Mouse (Mus musculus) liver, embryonic 15.5 days (tissue): ENCODE results near the gene Psmd5. TPM values are rescaled to one million over a fixed set of nuclear protein-coding genes. Genes with fewer than 3 reads are reported as not detected.
"Not testable (repeated sequence)": the region's sequence is repeated elsewhere in the genome, so short reads cannot be mapped to it uniquely, and the experiment has no call there.

Source experiments
- ATAC-seq: fragments of 200-750 bp; cut with Nextera tagmentation; 2 replicates; pipeline ENCODE4 v1.8.0; 2017; ENCODE audit warnings: moderate number of reproducible peaks, mild to moderate bottlenecking, moderate library complexity; ENCODE audit not compliant: insufficient read depth
- H3K27ac ChIP-seq: fragments of 300-500 bp; sonication (generic); replicated peaks from 2 replicates; pipeline ENCODE4 v1.5.1; 2015; ENCODE audit warnings: mild to moderate bottlenecking, inconsistent platforms
- H3K27me3 ChIP-seq: fragments of 300-500 bp; sonication (generic); 2 replicates; pipeline ENCODE4 v1.6.1; 2015; ENCODE audit warnings: mild to moderate bottlenecking, inconsistent platforms
- H3K36me3 ChIP-seq: fragments of 300-500 bp; sonication (generic); replicated peaks from 2 replicates; pipeline ENCODE4 v1.6.1; 2015; ENCODE audit warnings: moderate library complexity, mild to moderate bottlenecking, inconsistent platforms
- H3K4me1 ChIP-seq: fragments of 300-500 bp; sonication (generic); replicated peaks from 2 replicates; pipeline ENCODE4 v1.6.1; 2015; ENCODE audit warnings: inconsistent platforms
- H3K4me2 ChIP-seq: fragments of 300-500 bp; sonication (generic); 2 replicates; pipeline ENCODE4 v1.6.1; 2015; ENCODE audit warnings: moderate library complexity, mild to moderate bottlenecking, inconsistent platforms
- H3K4me3 ChIP-seq: fragments of 300-500 bp; sonication (generic); replicated peaks from 2 replicates; pipeline ENCODE4 v1.5.1; 2015; ENCODE audit warnings: mild to moderate bottlenecking, inconsistent platforms
- H3K9ac ChIP-seq: fragments of 300-500 bp; sonication (generic); 2 replicates; pipeline ENCODE4 v1.6.1; 2015; ENCODE audit warnings: moderate library complexity, mild to moderate bottlenecking, inconsistent platforms
- H3K9me3 ChIP-seq: fragments of 300-500 bp; sonication (generic); replicated peaks from 2 replicates; pipeline ENCODE4 v1.6.1; 2016; ENCODE audit warnings: inconsistent platforms
- WGBS: fragments of 180-500 bp; shearing (Covaris S2); methylation state at CpG from one replicate; pipeline ENCODE4 v1.1.7; 2015; ENCODE audit warnings: mixed read lengths; ENCODE audit not compliant: insufficient replicate concordance; 5-methylcytosine and 5-hydroxymethylcytosine counted together
- polyA plus RNA-seq: library from polyadenylated mRNA; unstranded; fragments of >200 nt; fragmentation: Nextera tagmentation; extraction: Ambion mirVana; gene quantifications from 2 replicates; pipeline ENCODE4 v1.2.1, GENCODE M21; 2015

Psmd5 gene
- polyA plus RNA-seq, 1 experiment from 2014 or later, result 71.5 TPM

GRCm38 (mm10) chr2:34827591-34827990 is 47.2 kb downstream of the Psmd5 start:
- H3K9ac ChIP-seq, result no peak overlapping the region
- ATAC-seq, result no peak
- H3K4me2 ChIP-seq, result peak overlapping the region; percentile 23; the same call in 1 of the 2 replicates

GRCm38 (mm10) chr2:34826460-34827231 is 48.1 kb downstream of the Psmd5 start:
- Histone ChIP-seq H3K27me3 (no peaks in the 10 kb centered on the region; the same call in 1 of the 2 replicates), H3K27ac (peak overlapping the region; percentile 94), H3K4me2 (peak overlapping the region; percentile 88), H3K4me1 (peaks cover 50% of the 10 kb centered on the region), H3K9me3 (no peaks in the 10 kb centered on the region), H3K9ac (peak overlapping the region; percentile 96), H3K36me3 (peaks cover 16% of the 10 kb centered on the region), H3K4me3 (peak overlapping the region; percentile 95)
- no peak for ATAC-seq
- WGBS, result 35% methylated on average over 20 of the region's 21 CpGs

More at GRCm38 (mm10) chr2:34827591-34827990, 47.2 kb downstream of the Psmd5 start:
- Histone ChIP-seq H3K9me3 (no peaks in the 10 kb centered on the region), H3K4me3 (no peak overlapping the region), H3K4me1 (peaks cover 41% of the 10 kb centered on the region), H3K27ac (peak overlapping the region; percentile 70), H3K27me3 (no peaks in the 10 kb centered on the region; the same call in 1 of the 2 replicates), H3K36me3 (peaks cover 6% of the 10 kb centered on the region)
- WGBS, result 64% methylated on average over 4 of the region's 4 CpGs

GRCm38 (mm10) chr2:34825827-34826459 is 48.8 kb downstream of the Psmd5 start, which contains the start of gene Fbxw2:
Gene Fbxw2, minus strand, starts transcription at chr2:34826311.
- Histone ChIP-seq H3K27me3 (no peaks in the 10 kb centered on the region; the same call in 1 of the 2 replicates), H3K4me2 (peak within 1 kb of the TSS; percentile 88), H3K4me1 (peaks cover 54% of the 10 kb centered on the region), H3K27ac (peak within 1 kb of the TSS; percentile 94), H3K36me3 (peaks cover 20% of the 10 kb centered on the region), H3K9me3 (no peaks in the 10 kb centered on the region), H3K4me3 (peak within 1 kb of the TSS; percentile 95), H3K9ac (peak within 1 kb of the TSS; percentile 96)
- ATAC-seq, result peak; percentile 93
- WGBS, result under 1% methylated on average over 56 of the region's 57 CpGs

GRCm38 (mm10) chr2:34818492-34818891 is 56.3 kb downstream of the Psmd5 start:
- no peaks in the 10 kb centered on the region for H3K27me3 ChIP-seq
- H3K4me2 ChIP-seq, result no peak overlapping the region
- H3K9me3 ChIP-seq, result no peaks in the 10 kb centered on the region
- H3K9ac ChIP-seq, result no peak overlapping the region
- H3K4me1 ChIP-seq, result peaks cover 39% of the 10 kb centered on the region
- H3K4me3 ChIP-seq, result no peak overlapping the region
- H3K27ac ChIP-seq, result no peak overlapping the region
- peaks cover 86% of the 10 kb centered on the region for H3K36me3 ChIP-seq
- WGBS, result 95% methylated on average over 2 of the region's 2 CpGs
- ATAC-seq, result no peak

GRCm38 (mm10) chr2:34815893-34816292 is 58.9 kb downstream of the Psmd5 start:
- peaks cover 93% of the 10 kb centered on the region for H3K36me3 ChIP-seq
- peak; percentile 54; the same call in 1 of the 2 replicates for ATAC-seq
- 92% methylated on average over 2 of the region's 2 CpGs for WGBS
- not testable (repeated sequence) for H3K27me3 ChIP-seq, H3K9me3 ChIP-seq, H3K4me2 ChIP-seq, H3K9ac ChIP-seq, H3K4me3 ChIP-seq
- H3K4me1 ChIP-seq, result peaks cover 27% of the 10 kb centered on the region
- H3K27ac ChIP-seq, result peak overlapping the region; percentile 64

GRCm38 (mm10) chr2:34812706-34813105 is 62.1 kb downstream of the Psmd5 start:
- 80% methylated on average over 7 of the region's 7 CpGs for WGBS
- Histone ChIP-seq H3K9me3 (no peaks in the 10 kb centered on the region), H3K36me3 (peaks cover 95% of the 10 kb centered on the region), H3K4me2 (no peak overlapping the region), H3K27me3 (no peaks in the 10 kb centered on the region), H3K4me1 (peaks cover 55% of the 10 kb centered on the region), H3K9ac (no peak overlapping the region), H3K27ac (no peak overlapping the region), H3K4me3 (no peak overlapping the region)
- ATAC-seq, result no peak

GRCm38 (mm10) chr2:34810775-34811174 is 64.0 kb downstream of the Psmd5 start:
- H3K9ac ChIP-seq, result 0 out of 2 replicates have a peak overlapping the region, but pooled peaks have one; percentile 3
- no peaks in the 10 kb centered on the region for H3K9me3 ChIP-seq
- H3K4me1 ChIP-seq, result peaks cover 66% of the 10 kb centered on the region
- no peaks in the 10 kb centered on the region for H3K27me3 ChIP-seq
- 57% methylated on average over 3 of the region's 3 CpGs for WGBS
- peak; percentile 76 for ATAC-seq
- no peak overlapping the region for H3K4me3 ChIP-seq
- H3K27ac ChIP-seq, result peak overlapping the region; percentile 76
- H3K4me2 ChIP-seq, result 0 out of 2 replicates have a peak overlapping the region, but pooled peaks have one; percentile 4
- H3K36me3 ChIP-seq, result peaks cover 95% of the 10 kb centered on the region

- ATAC-seq, result no peak
- Histone ChIP-seq H3K4me1 (peaks cover 68% of the 10 kb centered on the region), H3K27ac (peak overlapping the region; percentile 76), H3K9me3 (no peaks in the 10 kb centered on the region), H3K9ac (no peak overlapping the region; the same call in 1 of the 2 replicates), H3K27me3 (no peaks in the 10 kb centered on the region), H3K4me3 (no peak overlapping the region), H3K36me3 (peaks cover 89% of the 10 kb centered on the region), H3K4me2 (peak overlapping the region; percentile 27)
- 59% methylated on average over 1 of the region's 1 CpGs for WGBS
Measured at GRCm38 (mm10) chr2:34809568-34809967, 65.2 kb downstream of the Psmd5 start.

- 37% methylated on average over 2 of the region's 2 CpGs for WGBS
- Histone ChIP-seq H3K27ac (peak overlapping the region; percentile 67), H3K27me3 (no peaks in the 10 kb centered on the region), H3K9ac (no peak overlapping the region), H3K9me3 (no peaks in the 10 kb centered on the region), H3K4me3 (no peak overlapping the region), H3K4me1 (peaks cover 80% of the 10 kb centered on the region), H3K36me3 (peaks cover 77% of the 10 kb centered on the region), H3K4me2 (no peak overlapping the region)
- no peak for ATAC-seq
Measured at GRCm38 (mm10) chr2:34808057-34808456, 66.7 kb downstream of the Psmd5 start.

- H3K27ac ChIP-seq, result peak overlapping the region; percentile 90
- ATAC-seq, result peak; percentile 56
- H3K36me3 ChIP-seq, result peaks cover 53% of the 10 kb centered on the region
Measured at GRCm38 (mm10) chr2:34805364-34805950, 69.3 kb downstream of the Psmd5 start.

GRCm38 (mm10) chr2:34804815-34805214 is 70.0 kb downstream of the Psmd5 start:
- H3K9ac ChIP-seq, result peak overlapping the region; percentile 50; the same call in 1 of the 2 replicates
- H3K4me2 ChIP-seq, result peak overlapping the region; percentile 72
- H3K9me3 ChIP-seq, result no peaks in the 10 kb centered on the region
- no peaks in the 10 kb centered on the region for H3K27me3 ChIP-seq
- peak overlapping the region; percentile 90 for H3K27ac ChIP-seq
- peak; percentile 66 for ATAC-seq
- peaks cover 46% of the 10 kb centered on the region for H3K36me3 ChIP-seq
- H3K4me3 ChIP-seq, result peak overlapping the region; percentile 77
- WGBS, result 21% methylated on average over 1 of the region's 1 CpGs
- peaks cover 79% of the 10 kb centered on the region for H3K4me1 ChIP-seq

More at GRCm38 (mm10) chr2:34805364-34805950, 69.3 kb downstream of the Psmd5 start:
- Histone ChIP-seq H3K9me3 (no peaks in the 10 kb centered on the region), H3K4me2 (peak overlapping the region; percentile 72), H3K27me3 (no peaks in the 10 kb centered on the region), H3K4me3 (peak overlapping the region; percentile 22), H3K4me1 (peaks cover 79% of the 10 kb centered on the region), H3K9ac (peak overlapping the region; percentile 50; the same call in 1 of the 2 replicates)
- 69% methylated on average over 10 of the region's 10 CpGs for WGBS
